Mouse (Mus musculus) spleen, postnatal 4 days (tissue): ENCODE results near the gene Ermap.

ENCODE experiments used
- DNase-seq, 2 experiments: peaks; one replicate each; pipeline ENCODE4 v3.0.0; 2022; ENCODE audit warnings: low spot score in 2 of 2

Gene Ermap

GRCm38 (mm10) chr4:119185771-119186170 lies 4.0 kb downstream of the Ermap start:
- no peak for DNase-seq

- DNase-seq: no peak
Measured at GRCm38 (mm10) chr4:119183525-119183924, 6.3 kb downstream of the Ermap start.

- no peak for DNase-seq
Measured at GRCm38 (mm10) chr4:119181456-119181855, 8.4 kb downstream of the Ermap start.

GRCm38 (mm10) chr4:119180133-119180707 lies 9.6 kb downstream of the Ermap start:
- DNase-seq: no peak

DNA sequence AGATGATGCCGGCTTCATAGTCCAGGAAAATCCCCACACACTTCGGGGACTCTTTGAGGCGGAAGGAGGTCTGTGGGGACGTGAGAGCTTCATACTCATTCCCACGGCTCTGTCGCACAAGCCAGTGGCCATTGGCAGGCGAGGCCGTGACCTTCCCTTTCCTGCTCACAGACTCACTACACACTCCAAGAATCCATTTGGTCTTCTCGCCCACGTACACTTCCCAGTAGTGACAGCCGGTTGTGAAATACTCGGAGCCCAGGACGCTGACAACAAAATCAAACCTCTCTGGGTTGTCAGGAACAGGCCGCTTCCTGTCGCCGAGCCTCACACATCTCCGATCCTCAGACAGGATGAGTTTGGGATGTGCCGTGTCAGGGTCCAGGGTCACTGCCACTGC lies 11.5 kb downstream of the Ermap start:
- DNase-seq: no peak

- DNase-seq: no peak
Measured at GRCm38 (mm10) chr4:119177702-119178101, 12.1 kb downstream of the Ermap start.

DNA sequence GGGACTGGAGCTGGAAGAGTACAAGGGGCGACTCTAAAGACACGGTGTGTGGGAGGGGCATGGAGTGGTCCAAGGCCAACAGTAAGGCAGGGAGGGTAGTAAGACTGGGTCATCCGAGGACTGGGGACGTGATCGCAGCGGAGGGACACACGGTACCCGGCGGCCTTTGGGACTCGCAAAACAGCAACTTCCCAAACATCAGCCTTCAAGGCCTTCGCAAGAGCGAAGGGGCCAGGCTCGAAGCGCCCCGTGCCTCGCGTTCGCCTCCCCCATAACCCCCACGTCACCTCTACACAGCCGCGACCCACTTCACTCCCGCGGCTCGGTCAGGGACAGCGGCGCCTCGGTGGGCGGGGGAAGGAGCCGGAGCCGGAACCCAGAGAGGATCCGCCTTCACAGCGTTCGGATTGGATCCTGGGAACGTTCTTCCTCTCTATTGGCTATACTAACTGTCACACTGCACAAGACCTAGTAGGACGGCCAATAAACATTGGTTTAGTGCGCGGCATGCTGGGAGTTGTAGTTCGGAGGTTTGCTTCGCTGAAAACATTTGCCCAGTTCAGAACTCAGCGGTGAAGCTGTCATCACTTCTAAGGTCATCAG lies 15.9 kb downstream of the Ermap start, which contains the start of gene Zfp691:
Gene Zfp691 (minus strand): TSS at position 345 of the 603 bp plus-strand sequence.
- DNase-seq: peak; percentile 92 to 95

DNA sequence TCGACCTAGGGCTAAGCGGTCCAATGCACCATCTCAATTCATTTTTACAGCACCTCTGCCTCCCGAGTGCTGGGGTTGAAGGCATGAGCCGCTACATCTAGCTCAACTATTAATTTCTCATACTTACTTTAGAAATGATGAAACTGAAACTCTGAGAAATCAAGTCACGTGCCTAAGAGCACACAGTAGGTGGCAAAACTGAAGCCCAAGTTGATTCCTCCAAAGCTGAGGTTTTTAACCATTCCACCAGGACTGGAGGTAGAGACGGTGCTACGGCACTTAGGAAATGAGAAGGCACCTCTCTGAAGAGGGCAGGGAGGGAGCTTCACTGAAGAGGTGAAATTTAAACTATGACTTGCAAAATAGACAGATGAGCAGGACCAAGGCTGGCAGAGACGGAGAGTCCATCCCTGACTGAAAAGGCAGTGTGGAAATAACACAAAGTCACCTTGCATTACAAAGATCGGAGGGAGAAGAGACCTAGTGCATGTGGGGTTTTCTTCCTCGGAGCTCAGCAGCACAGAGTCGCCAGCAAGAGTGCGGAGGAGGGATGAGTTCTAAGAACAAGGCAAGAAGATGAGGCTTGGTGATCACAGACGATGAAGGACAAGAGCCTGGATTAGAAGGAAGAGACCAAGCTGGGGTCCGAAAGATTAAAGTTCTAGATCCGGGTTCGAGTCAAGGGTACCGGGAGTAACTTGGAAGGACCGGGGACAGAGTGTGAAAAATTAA lies 16.7 kb downstream of the Ermap start:
- no peak for DNase-seq

DNA sequence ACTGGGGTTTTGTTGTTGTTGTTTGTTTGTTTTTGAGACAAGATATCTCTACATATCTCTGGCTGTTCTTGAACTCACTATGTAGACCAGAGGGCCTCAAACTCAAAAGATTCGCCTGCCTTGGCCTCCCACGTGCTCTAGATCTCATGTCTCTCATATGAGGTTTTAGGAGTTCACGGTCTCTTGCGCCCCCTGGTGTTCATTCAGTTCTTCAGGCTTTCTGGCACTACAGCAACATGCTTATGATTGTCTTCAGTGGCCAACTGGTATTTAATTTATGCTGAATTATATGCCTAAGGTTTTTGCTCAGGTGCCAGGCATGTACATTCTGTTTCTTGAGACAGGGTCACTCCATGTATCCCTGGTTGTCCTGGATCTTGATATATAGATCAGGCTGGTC lies 22.1 kb downstream of the Ermap start:
- DNase-seq: peak; percentile 83 to 93

DNA sequence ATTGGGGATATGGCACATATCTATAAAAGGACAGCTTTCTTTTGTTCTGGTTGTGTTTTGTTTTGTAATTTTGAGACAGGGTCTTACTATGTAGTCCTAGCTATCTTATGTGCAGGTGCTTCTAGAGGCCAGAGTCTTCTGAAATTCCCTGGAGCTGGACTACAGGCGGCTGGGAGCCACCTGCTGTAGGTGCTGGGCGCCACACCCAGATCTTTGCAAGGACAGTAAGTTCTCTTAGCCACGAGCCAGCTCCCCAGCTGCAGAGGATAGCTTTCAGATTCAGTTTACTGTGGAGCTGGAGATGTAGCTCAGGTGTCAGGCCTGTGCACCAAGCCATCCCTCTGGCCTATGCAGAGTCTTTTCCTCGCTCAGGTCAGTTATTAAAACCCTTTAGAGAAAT lies 22.7 kb downstream of the Ermap start:
- no peak for DNase-seq

- DNase-seq: no peak
Measured at GRCm38 (mm10) chr4:119165916-119166315, 23.9 kb downstream of the Ermap start.

- DNase-seq: no peak
Measured at GRCm38 (mm10) chr4:119162990-119163389, 26.8 kb downstream of the Ermap start.

DNA sequence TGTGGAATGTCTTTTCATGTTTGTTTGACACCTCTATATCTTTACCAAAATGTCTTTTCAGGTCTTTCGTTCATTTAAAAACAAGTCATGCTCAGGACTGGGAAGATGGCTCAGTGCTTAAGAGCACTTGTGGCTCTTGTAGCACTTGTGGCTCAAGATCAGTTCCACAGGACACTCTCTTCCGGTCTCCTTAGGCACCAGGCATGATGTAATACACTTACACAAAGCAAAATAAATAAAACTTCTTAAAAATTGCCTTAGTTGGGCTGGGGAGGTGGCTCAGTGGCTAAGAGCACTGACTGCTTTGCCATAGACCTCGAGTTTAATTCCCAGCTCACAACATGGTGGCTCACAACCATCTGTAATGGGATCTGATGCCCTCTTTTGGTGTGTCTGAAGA lies 28.5 kb downstream of the Ermap start:
- no peak for DNase-seq

DNA sequence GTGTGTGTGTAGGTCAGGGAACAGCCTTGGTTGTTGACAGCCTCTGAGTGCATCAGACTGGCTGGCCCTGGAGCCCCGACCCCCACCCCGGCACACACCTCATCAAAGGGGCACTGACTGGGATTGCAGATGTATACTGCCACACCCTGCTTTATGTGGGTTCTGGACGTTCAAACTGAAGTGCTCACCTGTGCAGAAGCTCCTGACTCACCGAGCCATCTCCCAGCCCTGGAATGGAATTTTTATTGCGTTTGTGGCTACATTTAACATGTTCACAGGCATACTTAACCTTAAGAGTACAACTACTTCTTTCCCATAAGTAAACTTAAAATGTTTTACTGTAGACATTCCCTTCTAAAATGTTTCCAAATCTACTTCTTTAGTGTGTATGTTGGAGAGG lies 31.9 kb downstream of the Ermap start:
- DNase-seq: no peak

DNA sequence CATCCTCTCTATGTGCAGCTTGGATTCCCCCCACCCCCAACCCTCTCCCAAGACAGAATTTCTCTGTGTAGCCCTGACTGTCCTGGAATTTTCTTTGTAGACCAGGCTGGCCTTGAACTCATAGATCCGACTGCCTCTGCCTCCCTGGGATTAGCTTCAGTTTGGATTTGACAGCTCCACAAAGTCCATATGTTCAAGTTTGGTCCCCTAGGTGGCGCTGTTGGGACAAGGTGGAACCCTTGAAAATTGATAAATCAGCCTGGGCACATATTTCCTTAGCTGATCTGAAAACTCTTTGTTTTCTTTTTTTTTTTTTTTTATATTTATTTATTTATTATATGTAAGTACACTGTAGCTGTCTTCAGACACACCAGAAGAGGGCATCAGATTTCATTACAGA lies 32.6 kb downstream of the Ermap start:
- peak; percentile 77 to 92 for DNase-seq

DNA sequence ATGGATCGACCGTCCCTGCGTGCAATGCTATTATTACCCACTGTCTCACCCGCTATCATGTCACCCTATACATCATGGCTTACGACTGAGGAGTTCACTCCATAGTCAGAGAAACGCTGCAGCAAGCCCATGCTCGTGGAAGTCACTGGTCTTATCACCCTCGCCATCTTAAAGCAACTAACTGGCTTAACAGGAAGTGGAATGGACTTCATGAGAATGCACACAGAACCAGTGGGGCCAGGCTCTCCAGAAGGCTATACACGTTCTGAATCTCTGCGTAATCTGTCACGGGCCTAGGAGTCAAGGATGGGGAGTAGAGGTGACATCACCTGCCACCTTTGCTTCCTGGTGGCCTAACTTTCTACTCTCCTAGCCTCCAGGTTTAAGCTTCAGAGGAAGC lies 41.1 kb downstream of the Ermap start:
- no peak for DNase-seq

DNA sequence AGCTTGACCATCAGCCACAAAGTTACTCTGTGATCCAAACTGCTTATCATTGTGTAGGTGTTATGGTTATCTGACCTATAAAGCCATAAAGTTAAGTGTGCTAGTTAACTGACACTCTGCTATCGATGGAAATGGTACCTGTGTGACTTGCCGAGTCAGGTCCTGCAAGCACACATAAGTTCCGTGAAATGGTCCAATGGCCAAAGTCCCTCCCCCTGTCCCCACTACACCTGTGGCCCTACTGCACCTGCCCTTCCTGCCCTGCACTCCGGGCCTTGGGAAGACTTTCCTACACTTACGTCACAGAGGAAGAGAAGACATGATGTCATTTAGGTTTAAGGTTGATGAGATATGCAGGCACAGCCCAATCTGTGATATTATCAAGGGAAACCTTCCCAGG lies 42.5 kb downstream of the Ermap start:
- no peak for DNase-seq

DNA sequence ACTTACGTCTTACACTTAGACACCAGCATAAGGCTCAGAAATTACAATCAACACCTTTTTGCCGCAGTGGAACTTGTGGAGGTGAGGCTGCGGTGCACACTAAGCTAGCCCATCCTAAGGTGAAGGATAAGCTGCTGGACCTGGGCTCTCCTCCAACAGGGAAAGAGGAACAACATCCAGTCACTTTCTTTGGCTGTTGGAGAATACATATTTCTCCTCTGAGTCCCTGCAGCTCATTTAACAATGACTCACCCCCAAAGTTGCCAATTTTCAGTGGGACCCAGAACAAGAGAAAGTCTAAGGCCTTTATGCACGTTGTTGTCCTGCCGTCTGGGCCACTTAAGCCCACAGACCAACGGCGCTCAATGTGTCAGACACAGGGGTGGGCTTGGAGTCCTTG lies 43.0 kb downstream of the Ermap start:
- DNase-seq: no peak

GRCm38 (mm10) chr4:119142230-119142871 lies 47.5 kb downstream of the Ermap start:
- DNase-seq: peak; percentile 63 to 79

- DNase-seq: no peak
Measured at GRCm38 (mm10) chr4:119141191-119141590, 48.6 kb downstream of the Ermap start.

DNA sequence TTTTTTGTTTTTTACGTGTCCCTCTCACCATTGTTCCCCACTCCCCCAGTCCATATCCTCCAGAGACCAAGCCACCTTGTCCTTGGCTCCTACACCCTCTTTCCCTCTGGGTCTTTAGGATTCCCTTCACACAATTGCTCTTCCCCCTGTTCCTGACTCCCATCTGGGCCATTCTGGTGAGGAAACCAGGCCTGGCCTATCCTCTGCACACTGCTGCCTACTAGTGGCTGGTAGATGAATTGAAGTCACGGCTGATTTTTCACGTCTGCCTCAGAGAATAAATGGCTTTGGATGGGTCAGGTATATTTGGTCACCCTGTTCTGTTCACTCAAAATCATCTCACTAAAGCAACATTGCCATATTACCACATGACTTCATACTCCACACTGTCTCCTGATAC lies 49.7 kb downstream of the Ermap start:
- DNase-seq: peak; percentile 47 to 73

- DNase-seq: no peak
Measured at GRCm38 (mm10) chr4:119138776-119139175, 51.0 kb downstream of the Ermap start.

DNA sequence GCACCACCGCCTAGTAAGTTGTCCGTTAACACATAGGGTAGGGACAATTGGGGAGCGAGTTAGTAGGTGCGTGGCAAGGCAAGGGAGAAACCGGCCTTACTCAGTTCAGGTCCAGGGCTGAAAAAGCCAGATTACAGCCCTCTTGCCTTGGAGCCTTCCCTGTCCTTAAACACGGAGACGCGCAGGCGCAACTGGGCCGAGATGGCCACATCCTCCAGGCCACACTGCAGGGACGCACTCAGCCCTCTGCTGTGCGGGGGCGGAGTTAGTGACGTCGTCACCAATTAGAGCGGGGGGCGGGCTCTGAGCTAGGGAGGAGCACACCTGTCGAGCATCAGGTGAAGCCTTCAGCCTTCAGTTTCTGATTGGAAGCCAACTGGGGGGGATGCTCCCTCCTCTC lies 51.6 kb downstream of the Ermap start:
- DNase-seq: peak in 1 of 2 experiments; percentile 63
